Comparison of ENCODE assay signal across 26 mouse cellular contexts in genomic region chr4:35259006-35259405, GRCm38 (mm10). TPM values are rescaled to one million over a fixed set of nuclear protein-coding genes. Genes with fewer than 3 reads are reported as not detected.
DNase-seq lines count a peak whose midpoint lies in the region; ATAC-seq and TF ChIP-seq lines count a peak whose summit lies in the region.
"Had no signal": no experiment of that assay in that cellular context is flagged by ENCODE, and none has a peak within 500 bp of the region (broad histone marks: within the 10 kb centered on the region; RNA-seq: fewer than 3 reads in every experiment).

No protein-coding gene starts in this region.

- H3K9ac ChIP-seq in liver, embryonic 11.5 days (ENCODE audit: low read depth, low read length), result no peak overlapping the region
- no peak overlapping the region for H3K9ac ChIP-seq in liver, embryonic 14.5 days (replicated peaks)
- H3K9ac ChIP-seq: embryonic facial prominence, embryonic 15.5 days; heart, embryonic 15.5 days; hindbrain, embryonic 14.5 days; intestine, embryonic 15.5 days had no signal

- no peaks in the 10 kb centered on the region for H3K27me3 ChIP-seq in liver, embryonic 11.5 days (replicated peaks; ENCODE audit: control insufficient read depth, insufficient read depth, low read length)
- H3K27me3 ChIP-seq in liver, embryonic 14.5 days (ENCODE audit: control insufficient read depth, insufficient read depth, low read length), result no peaks in the 10 kb centered on the region
- H3K27me3 ChIP-seq: CH12.LX; embryonic facial prominence, embryonic 15.5 days; heart, embryonic 15.5 days; intestine, embryonic 15.5 days had no signal

- no peak for TF ChIP-seq CTCF in liver, embryonic 14.5 days (IDR thresholded peaks at IDR 0.05; ENCODE audit: low read depth)
- no peak for TF ChIP-seq CTCF in lung, adult 2 months (IDR thresholded peaks at IDR 0.05; ENCODE audit: insufficient read depth, low read length)

- no peaks in the 10 kb centered on the region for H3K4me1 ChIP-seq in liver, embryonic 11.5 days (replicated peaks; ENCODE audit: control insufficient read depth, insufficient read depth, low read length)
- peaks cover 0 to 2% of the 10 kb centered on the region in 2 experiments; a peak in 1 of 4 replicates for H3K4me1 ChIP-seq in liver, embryonic 14.5 days (replicated peaks; ENCODE audit: control insufficient read depth in 2 of 2, insufficient read depth in 2 of 2, low read length in 1 of 2)
- H3K4me1 ChIP-seq in lung, adult 2 months (ENCODE audit: control insufficient read depth, insufficient read depth, low read length), result no peaks in the 10 kb centered on the region
- H3K4me1 ChIP-seq: embryonic facial prominence, embryonic 15.5 days; forebrain, embryonic 10.5 days; heart, embryonic 15.5 days; hindbrain, embryonic 10.5 days; intestine, embryonic 15.5 days had no signal

- ATAC-seq in liver, embryonic 11.5 days (replicated peaks; ENCODE audit: low FRiP score), result peak; percentile 63
- ATAC-seq in common myeloid progenitor, adult 5-6 weeks (replicated peaks; ENCODE audit: low read depth, poor library complexity, severe bottlenecking), result peak; percentile 89
- peak; percentile 51; the same call in 1 of the 2 replicates for ATAC-seq in liver, embryonic 14.5 days (ENCODE audit: insufficient read depth)
- peak; percentile 94 for ATAC-seq in megakaryocyte-erythroid progenitor cell, adult 5-6 weeks (replicated peaks; ENCODE audit: low FRiP score, low TSS enrichment, poor library complexity, severe bottlenecking)
- ATAC-seq in cerebellum, adult (ENCODE audit: insufficient number of reproducible peaks, low FRiP score, low TSS enrichment), result no peak
- no peak for ATAC-seq in frontal cortex, adult (ENCODE audit: low TSS enrichment)
- ATAC-seq: activated CD4-positive, CD25-positive, alpha-beta regulatory T cell, adult 4 months; forebrain, embryonic 14.5 days; intestine, embryonic 15.5 days had no signal

- H3K9me3 ChIP-seq in liver, embryonic 11.5 days (ENCODE audit: control insufficient read depth, low read length), result no peaks in the 10 kb centered on the region
- no peaks in the 10 kb centered on the region for H3K9me3 ChIP-seq in liver, embryonic 14.5 days (ENCODE audit: control insufficient read depth, low read length)
- H3K9me3 ChIP-seq: embryonic facial prominence, embryonic 15.5 days; forebrain, embryonic 10.5 days; heart, embryonic 15.5 days; hindbrain, embryonic 10.5 days; intestine, embryonic 15.5 days had no signal

- no peak for TF ChIP-seq POLR2A in lung, adult 2 months (IDR thresholded peaks at IDR 0.05; ENCODE audit: borderline replicate concordance, extremely low read depth, low read depth, low read length)

- no peak for DNase-seq in liver, embryonic 11.5 days (ENCODE audit: low spot score)
- DNase-seq in liver, result no peak
- no peak for DNase-seq in liver, embryonic 14.5 days (ENCODE audit: low read depth in 3 of 3, low spot score in 3 of 3)
- no peak for DNase-seq in lung, adult 2 months
- DNase-seq: adrenal gland, postnatal 25 days; cerebellum, adult 8-10 months; cerebellum, postnatal 36 days; embryo, embryonic 11 days; gastrocnemius, postnatal 36 days; heart, adult 18-20 months; heart, postnatal 14 days had no signal

- peak; percentile 46 for TF ChIP-seq EP300 in liver, embryonic 14.5 days (IDR thresholded peaks at IDR 0.05; ENCODE audit: low read depth)

- H3K4me3 ChIP-seq in liver, embryonic 11.5 days (ENCODE audit: low read depth, low read length), result no peak overlapping the region
- no peak overlapping the region for H3K4me3 ChIP-seq in liver, embryonic 14.5 days (ENCODE audit: insufficient read depth in 1 of 2, low read depth in 2 of 2, low read length in 2 of 2)
- no peak overlapping the region for H3K4me3 ChIP-seq in lung, adult 2 months (replicated peaks; ENCODE audit: extremely low read depth, low read depth, low read length)
- H3K4me3 ChIP-seq: embryonic facial prominence, embryonic 15.5 days; erythroblast, embryonic 14.5 days; forebrain, embryonic 10.5 days; heart, embryonic 15.5 days; hindbrain, embryonic 10.5 days; intestine, embryonic 15.5 days had no signal

- no peak overlapping the region for H3K27ac ChIP-seq in liver, embryonic 11.5 days (ENCODE audit: low read depth, low read length)
- H3K27ac ChIP-seq in liver, embryonic 14.5 days, result no peak overlapping the region
- H3K27ac ChIP-seq: embryonic facial prominence, embryonic 15.5 days; forebrain, embryonic 10.5 days; heart, embryonic 15.5 days; hindbrain, embryonic 10.5 days; hindbrain, embryonic 14.5 days; intestine, embryonic 15.5 days had no signal

- H3K4me2 ChIP-seq in liver, embryonic 11.5 days, result no peak overlapping the region
- H3K4me2 ChIP-seq in liver, embryonic 14.5 days (ENCODE audit: low read depth), result no peak overlapping the region
- H3K4me2 ChIP-seq: embryonic facial prominence, embryonic 15.5 days; heart, embryonic 11.5 days; heart, embryonic 15.5 days; hindbrain, embryonic 14.5 days; intestine, embryonic 15.5 days had no signal

- no peaks in the 10 kb centered on the region for H3K36me3 ChIP-seq in liver, embryonic 11.5 days (ENCODE audit: control insufficient read depth, insufficient read depth, low read length)
- H3K36me3 ChIP-seq in liver, embryonic 14.5 days (replicated peaks; ENCODE audit: control insufficient read depth, insufficient read depth, low read depth), result no peaks in the 10 kb centered on the region
- H3K36me3 ChIP-seq: embryonic facial prominence, embryonic 15.5 days; forebrain, embryonic 10.5 days; heart, embryonic 15.5 days; hindbrain, embryonic 10.5 days; intestine, embryonic 15.5 days had no signal

- WGBS in liver, embryonic 11.5 days, result 45% methylated on average over 9 of the region's 9 CpGs
- WGBS in liver, embryonic 14.5 days (ENCODE audit: insufficient replicate concordance), result 7% methylated on average over 9 of the region's 9 CpGs
- WGBS in lung, adult 2 months, result 49% methylated on average over 9 of the region's 9 CpGs

RNA-seq across cellular contexts. Expression of gene C9orf72, which starts 33.0 kb away (rescaled TPM):
- 9.0 and 9.2 TPM in 2 replicates for polyA plus RNA-seq in liver, embryonic 11.5 days (2014; fragmentation: Nextera tagmentation; extraction: Ambion mirVana)
- total RNA-seq in common myeloid progenitor, adult 5-6 weeks (2017), result 6.9 and 10.7 TPM in 2 replicates
- 2.2 and 3.0 TPM in 2 replicates for polyA plus RNA-seq in liver, embryonic 14.5 days (2012; rRNA removed)
- 3.0 and 3.9 TPM in 2 replicates for polyA plus RNA-seq in liver, embryonic 14.5 days (2014; fragmentation: Nextera tagmentation; extraction: Ambion mirVana)
- total RNA-seq in megakaryocyte-erythroid progenitor cell, adult 5-6 weeks (2014; fragmentation: Nextera tagmentation), result 11.0 and 23.3 TPM in 2 replicates
- total RNA-seq in megakaryocyte-erythroid progenitor cell, adult 5-6 weeks (2017), result 9.1 and 13.8 TPM in 2 replicates
- 4.6 and 6.4 TPM in 2 replicates for polyA plus RNA-seq in lung, adult 2 months (2012; rRNA removed)
- polyA plus RNA-seq: erythroblast, embryonic 14.5 days had no signal

Comparison
In these comparisons a context has a peak if more than half of its experiments do, and no peak if none do; other contexts are left out.
1. ATAC-seq: peak in liver, embryonic 11.5 days (single experiment), common myeloid progenitor, adult 5-6 weeks (single experiment), liver, embryonic 14.5 days (single experiment) and megakaryocyte-erythroid progenitor cell, adult 5-6 weeks (single experiment); none in cerebellum, adult (single experiment) and frontal cortex, adult (single experiment).